27 mouse cellular contexts compared by ENCODE assay signal in the genomic region with DNA sequence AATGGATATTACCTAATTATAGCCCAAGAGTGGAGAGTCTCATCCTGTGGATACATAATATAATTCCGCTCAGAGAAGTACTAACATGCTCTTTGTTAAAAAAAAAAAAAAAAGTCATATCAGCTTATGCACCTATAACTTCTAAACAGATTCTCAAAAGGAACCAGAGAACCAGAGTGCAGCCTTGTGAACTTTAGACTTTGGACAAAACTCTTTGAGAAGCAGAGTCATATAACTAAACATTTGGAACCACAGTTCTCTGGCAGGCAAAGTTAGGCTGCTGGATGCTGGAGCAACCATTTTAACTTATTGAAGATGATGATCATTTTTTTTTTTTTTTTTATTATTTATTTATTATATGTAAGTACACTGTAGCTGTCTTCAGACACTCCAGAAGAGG.
"Had no signal": no experiment of that assay in that cellular context is flagged by ENCODE, and none has a peak within 500 bp of the region (broad histone marks: within the 10 kb centered on the region; RNA-seq: fewer than 3 reads in every experiment).

No protein-coding gene starts in this region.

- H3K9me3 ChIP-seq: embryonic facial prominence, embryonic 10.5 days; embryonic facial prominence, embryonic 12.5 days; embryonic facial prominence, embryonic 13.5 days; embryonic facial prominence, embryonic 15.5 days; forebrain, embryonic 10.5 days; forebrain, embryonic 12.5 days; forebrain, embryonic 13.5 days; forebrain, embryonic 15.5 days had no signal

- H3K27me3 ChIP-seq: embryonic facial prominence, embryonic 12.5 days; embryonic facial prominence, embryonic 13.5 days; embryonic facial prominence, embryonic 15.5 days; forebrain, embryonic 13.5 days; forebrain, embryonic 15.5 days had no signal

- ATAC-seq: forebrain, embryonic 13.5 days; forebrain, embryonic 14.5 days; forebrain, embryonic 15.5 days; forebrain, embryonic 16.5 days; forebrain, postnatal 0 days had no signal

- H3K4me1 ChIP-seq: embryonic facial prominence, embryonic 12.5 days; embryonic facial prominence, embryonic 13.5 days; embryonic facial prominence, embryonic 15.5 days; forebrain, embryonic 13.5 days; forebrain, embryonic 15.5 days had no signal

- H3K9ac ChIP-seq: embryonic facial prominence, embryonic 12.5 days; embryonic facial prominence, embryonic 13.5 days; embryonic facial prominence, embryonic 15.5 days; forebrain, embryonic 12.5 days; forebrain, embryonic 13.5 days; forebrain, embryonic 15.5 days; forebrain, postnatal 0 days had no signal

- H3K36me3 ChIP-seq: embryonic facial prominence, embryonic 10.5 days; embryonic facial prominence, embryonic 12.5 days; embryonic facial prominence, embryonic 13.5 days; embryonic facial prominence, embryonic 15.5 days; forebrain, embryonic 10.5 days; forebrain, embryonic 12.5 days; forebrain, embryonic 15.5 days had no signal

- DNase-seq: cerebellum, adult 2 months; cerebellum, adult 8-10 months; cerebellum, adult 9-10 months; cerebellum, adult 9-11 months; cerebellum, postnatal 10 days; cerebellum, postnatal 14 days; cerebellum, postnatal 25 days; cerebellum, postnatal 36 days; embryo, embryonic 11 days; forebrain, postnatal 0 days; gastrocnemius, adult 2 months; gastrocnemius, postnatal 10 days; gastrocnemius, postnatal 14 days; gastrocnemius, postnatal 25 days; gastrocnemius, postnatal 36 days; heart, adult 18-20 months had no signal

- H3K4me2 ChIP-seq: embryonic facial prominence, embryonic 12.5 days; embryonic facial prominence, embryonic 13.5 days; embryonic facial prominence, embryonic 15.5 days; forebrain, embryonic 12.5 days; forebrain, embryonic 13.5 days; forebrain, embryonic 15.5 days had no signal

- H3K4me3 ChIP-seq: embryonic facial prominence, embryonic 10.5 days; embryonic facial prominence, embryonic 12.5 days; embryonic facial prominence, embryonic 13.5 days; embryonic facial prominence, embryonic 15.5 days; erythroblast, embryonic 14.5 days; forebrain, embryonic 10.5 days; forebrain, embryonic 12.5 days; forebrain, embryonic 13.5 days; forebrain, embryonic 15.5 days; gastrocnemius, adult 2 months had no signal

- H3K27ac ChIP-seq: embryonic facial prominence, embryonic 10.5 days; embryonic facial prominence, embryonic 12.5 days; embryonic facial prominence, embryonic 13.5 days; embryonic facial prominence, embryonic 15.5 days; forebrain, embryonic 10.5 days; forebrain, embryonic 12.5 days; forebrain, embryonic 13.5 days; forebrain, embryonic 15.5 days; gastrocnemius, adult 2 months had no signal
